In genomic region chr14:101537906-101538305, GRCm38 (mm10) we compare ENCODE assay signal across 9 mouse cellular contexts.
DNase-seq lines count a peak whose midpoint lies in the region; ATAC-seq and TF ChIP-seq lines count a peak whose summit lies in the region.
"Had no signal": no experiment of that assay in that cellular context is flagged by ENCODE, and none has a peak within 500 bp of the region (broad histone marks: within the 10 kb centered on the region; RNA-seq: fewer than 3 reads in every experiment).

No protein-coding gene starts in this region.

- ATAC-seq in heart, embryonic 11.5 days (replicated peaks; ENCODE audit: insufficient number of reproducible peaks, low FRiP score, low TSS enrichment): 0 out of 2 replicates have a peak, but pooled peaks have one; percentile 52
- ATAC-seq in neural tube, embryonic 15.5 days (ENCODE audit: low FRiP score): peak; percentile 40; the same call in 1 of the 2 replicates
- ATAC-seq in forebrain, embryonic 16.5 days: peak; percentile 45; the same call in 1 of the 2 replicates

- WGBS in heart, embryonic 11.5 days (ENCODE audit: insufficient replicate concordance): 37% methylated on average over 2 of the region's 2 CpGs
- 36% methylated on average over 2 of the region's 2 CpGs for WGBS in heart, embryonic 10.5 days
- WGBS in neural tube, embryonic 15.5 days: 55% methylated on average over 2 of the region's 2 CpGs
- 65% methylated on average over 2 of the region's 2 CpGs for WGBS in forebrain, embryonic 16.5 days

- H3K4me2 ChIP-seq in heart, embryonic 11.5 days: no peak overlapping the region
- H3K4me2 ChIP-seq in neural tube, embryonic 15.5 days: no peak overlapping the region
- no peak overlapping the region for H3K4me2 ChIP-seq in forebrain, embryonic 16.5 days (ENCODE audit: low read length)
- H3K4me2 ChIP-seq: liver, embryonic 15.5 days had no signal

- DNase-seq in heart, embryonic 10.5 days (ENCODE audit: low spot score): no peak
- no peak for DNase-seq in neural tube, embryonic 10.5 days (ENCODE audit: extremely low spot score, low spot score)
- DNase-seq in retina, embryonic 14.5 days (ENCODE audit: low spot score): peak; percentile 56
- no peak for DNase-seq in lung, postnatal 10 days
- DNase-seq in layer of hippocampus, adult 2 months (ENCODE audit: low spot score in 2 of 2): no peak

- peaks cover 3% of the 10 kb centered on the region; the same call in 1 of the 2 replicates for H3K4me1 ChIP-seq in heart, embryonic 11.5 days (ENCODE audit: control insufficient read depth, insufficient read depth, low read length)
- H3K4me1 ChIP-seq in heart, embryonic 10.5 days: peaks cover 10% of the 10 kb centered on the region
- H3K4me1 ChIP-seq in neural tube, embryonic 15.5 days: 0 out of 2 replicates have a peak, but pooled peaks cover 3% of the 10 kb centered on the region
- no peaks in the 10 kb centered on the region for H3K4me1 ChIP-seq in forebrain, embryonic 16.5 days (replicated peaks; ENCODE audit: control insufficient read depth, insufficient read depth, low read length)
- H3K4me1 ChIP-seq: liver, embryonic 15.5 days had no signal

- H3K9me3 ChIP-seq in heart, embryonic 11.5 days (replicated peaks; ENCODE audit: control insufficient read depth, low read length): no peaks in the 10 kb centered on the region
- H3K9me3 ChIP-seq in heart, embryonic 10.5 days: no peaks in the 10 kb centered on the region
- no peaks in the 10 kb centered on the region for H3K9me3 ChIP-seq in neural tube, embryonic 15.5 days (replicated peaks)
- no peaks in the 10 kb centered on the region for H3K9me3 ChIP-seq in forebrain, embryonic 16.5 days (ENCODE audit: control insufficient read depth, low read length)
- H3K9me3 ChIP-seq: liver, embryonic 15.5 days had no signal

- no peak overlapping the region for H3K9ac ChIP-seq in heart, embryonic 11.5 days (ENCODE audit: low read depth, low read length)
- no peak overlapping the region for H3K9ac ChIP-seq in neural tube, embryonic 15.5 days (replicated peaks)
- no peak overlapping the region for H3K9ac ChIP-seq in forebrain, embryonic 16.5 days (replicated peaks; ENCODE audit: low read depth, low read length)
- H3K9ac ChIP-seq: liver, embryonic 15.5 days had no signal

- no peaks in the 10 kb centered on the region for H3K36me3 ChIP-seq in heart, embryonic 11.5 days (ENCODE audit: control insufficient read depth, insufficient read depth, low read length)
- H3K36me3 ChIP-seq in heart, embryonic 10.5 days: no peaks in the 10 kb centered on the region
- no peaks in the 10 kb centered on the region for H3K36me3 ChIP-seq in neural tube, embryonic 15.5 days
- no peaks in the 10 kb centered on the region for H3K36me3 ChIP-seq in forebrain, embryonic 16.5 days (ENCODE audit: control insufficient read depth, insufficient read depth)
- H3K36me3 ChIP-seq: liver, embryonic 15.5 days had no signal

- TF ChIP-seq CTCF in layer of hippocampus, adult 2 months (conservative IDR thresholded peaks at IDR 0.05): no peak

- no peak overlapping the region for H3K4me3 ChIP-seq in heart, embryonic 11.5 days (ENCODE audit: low read depth, low read length)
- H3K4me3 ChIP-seq in heart, embryonic 10.5 days: no peak overlapping the region
- H3K4me3 ChIP-seq in neural tube, embryonic 15.5 days (replicated peaks): no peak overlapping the region
- H3K4me3 ChIP-seq in forebrain, embryonic 16.5 days (replicated peaks; ENCODE audit: low read length): no peak overlapping the region
- no peak overlapping the region for H3K4me3 ChIP-seq in layer of hippocampus, adult 2 months
- H3K4me3 ChIP-seq: liver, embryonic 15.5 days had no signal

- H3K27ac ChIP-seq in heart, embryonic 11.5 days (ENCODE audit: low read depth, low read length): no peak overlapping the region
- H3K27ac ChIP-seq in heart, embryonic 10.5 days: no peak overlapping the region
- no peak overlapping the region for H3K27ac ChIP-seq in neural tube, embryonic 15.5 days (replicated peaks)
- no peak overlapping the region for H3K27ac ChIP-seq in forebrain, embryonic 16.5 days (ENCODE audit: low read length)
- H3K27ac ChIP-seq in layer of hippocampus, adult 2 months: no peak overlapping the region
- H3K27ac ChIP-seq: liver, embryonic 15.5 days had no signal

- H3K27me3 ChIP-seq in heart, embryonic 11.5 days (ENCODE audit: control insufficient read depth, insufficient read depth, low read length): no peaks in the 10 kb centered on the region
- no peaks in the 10 kb centered on the region for H3K27me3 ChIP-seq in heart, embryonic 10.5 days (ENCODE audit: insufficient read depth, poor library complexity, severe bottlenecking)
- H3K27me3 ChIP-seq in neural tube, embryonic 15.5 days (replicated peaks): no peaks in the 10 kb centered on the region
- H3K27me3 ChIP-seq in forebrain, embryonic 16.5 days (replicated peaks; ENCODE audit: control insufficient read depth, insufficient read depth, low read length): no peaks in the 10 kb centered on the region
- H3K27me3 ChIP-seq: liver, embryonic 15.5 days had no signal
